ENCODE assay signal across 15 mouse cellular contexts in the genomic region with DNA sequence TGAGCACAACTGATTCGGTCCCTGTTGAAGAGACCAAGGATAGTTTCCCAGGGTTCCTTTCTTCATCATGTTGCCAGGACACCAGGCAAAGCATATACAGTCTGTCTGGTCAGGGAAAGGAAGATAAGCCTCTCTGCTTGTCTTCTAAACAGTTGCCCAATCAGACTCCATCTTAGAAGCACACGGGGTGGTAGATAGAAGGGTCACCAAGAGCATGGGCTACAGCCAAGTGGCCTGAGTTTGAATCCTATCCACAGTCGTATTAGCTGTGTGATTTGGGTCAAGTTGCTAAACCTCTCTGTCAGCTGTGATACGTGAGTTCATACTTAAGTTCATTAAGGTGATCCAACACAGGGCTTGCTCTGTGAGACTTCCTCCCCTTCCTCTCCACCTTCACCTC. TPM values are rescaled to one million over a fixed set of nuclear protein-coding genes. Genes with fewer than 3 reads are reported as not detected.
"Had no signal": no experiment of that assay in that cellular context is flagged by ENCODE, and none has a peak within 500 bp of the region (broad histone marks: within the 10 kb centered on the region; RNA-seq: fewer than 3 reads in every experiment).

No protein-coding gene starts in this region.

- H3K27me3 ChIP-seq: limb, embryonic 13.5 days; midbrain, embryonic 13.5 days; neural tube, embryonic 12.5 days had no signal

- H3K9me3 ChIP-seq: limb, embryonic 13.5 days; midbrain, embryonic 13.5 days; neural tube, embryonic 12.5 days had no signal

- H3K4me2 ChIP-seq: limb, embryonic 13.5 days; midbrain, embryonic 13.5 days; neural tube, embryonic 12.5 days had no signal

- DNase-seq: kidney, postnatal 14 days; left cerebral cortex, postnatal 4 days; lung, adult 18-20 months; lung, postnatal 36 days; thymus, postnatal 14 days had no signal

- H3K4me1 ChIP-seq: midbrain, embryonic 13.5 days had no signal

- H3K36me3 ChIP-seq: limb, embryonic 13.5 days; midbrain, embryonic 13.5 days; neural tube, embryonic 12.5 days had no signal

- H3K4me3 ChIP-seq: limb, embryonic 13.5 days; midbrain, embryonic 13.5 days; neural tube, embryonic 12.5 days had no signal

- ATAC-seq: midbrain, embryonic 13.5 days had no signal

- H3K27ac ChIP-seq: limb, embryonic 13.5 days; liver, embryonic 14.5 days; midbrain, embryonic 13.5 days; neural tube, embryonic 12.5 days; stomach, postnatal 0 days had no signal

- H3K9ac ChIP-seq: limb, embryonic 13.5 days; liver, embryonic 14.5 days; midbrain, embryonic 13.5 days; neural tube, embryonic 12.5 days had no signal

RNA-seq across cellular contexts. Expression of a gene that starts 24.4 kb away (rescaled TPM):
- total RNA-seq: left cerebral cortex, postnatal 4 days; megakaryocyte progenitor cell, adult 5-6 weeks; neutrophil, adult 5-6 weeks had no signal
- polyA plus RNA-seq: limb, embryonic 13.5 days; liver, adult 2 months; midbrain, embryonic 13.5 days; neural tube, embryonic 12.5 days had no signal

RNA-seq across cellular contexts. Expression of a gene that starts 30.3 kb away (rescaled TPM):
- total RNA-seq: left cerebral cortex, adult 18-20 months; left cerebral cortex, postnatal 10 days; left cerebral cortex, postnatal 4 days; megakaryocyte progenitor cell, adult 5-6 weeks; neutrophil, adult 5-6 weeks had no signal
- polyA plus RNA-seq: liver, adult 2 months; midbrain, embryonic 13.5 days had no signal
